Mouse (Mus musculus): ENCODE data around the gene Eva1b.

GRCm38 (mm10) chr4:126163067-126163659 lies 15.6 kb downstream of the Eva1b start, which contains the start of gene Sh3d21:
- TF ChIP-seq CTCF (conservative IDR thresholded peaks at IDR 0.05; ENCODE audit: low read length), result no peak
- no peak for TF ChIP-seq POU5F1 (IDR thresholded peaks at IDR 0.05; ENCODE audit: borderline replicate concordance, low read length)
- no peak for TF ChIP-seq NANOG (IDR thresholded peaks at IDR 0.05; ENCODE audit: borderline replicate concordance, low read length)
